Mouse (Mus musculus) heart, adult 2 months (tissue): ENCODE measurements around the gene Foxi3.

Experiments
- CTCF ChIP-seq: fragments of 200-600 bp; IDR thresholded peaks from 2 replicates; pipeline ENCODE4 v1.8.1; 2022; ENCODE audit warnings: antibody characterized with exemption, mild to moderate bottlenecking, moderate library complexity
- EP300 ChIP-seq: fragments of 200-500 bp; IDR thresholded peaks from 2 replicates; pipeline ENCODE4 v1.6.1; 2011; ENCODE audit warnings: low read depth, low read length, control low read depth; ENCODE audit not compliant: insufficient read depth

DNA sequence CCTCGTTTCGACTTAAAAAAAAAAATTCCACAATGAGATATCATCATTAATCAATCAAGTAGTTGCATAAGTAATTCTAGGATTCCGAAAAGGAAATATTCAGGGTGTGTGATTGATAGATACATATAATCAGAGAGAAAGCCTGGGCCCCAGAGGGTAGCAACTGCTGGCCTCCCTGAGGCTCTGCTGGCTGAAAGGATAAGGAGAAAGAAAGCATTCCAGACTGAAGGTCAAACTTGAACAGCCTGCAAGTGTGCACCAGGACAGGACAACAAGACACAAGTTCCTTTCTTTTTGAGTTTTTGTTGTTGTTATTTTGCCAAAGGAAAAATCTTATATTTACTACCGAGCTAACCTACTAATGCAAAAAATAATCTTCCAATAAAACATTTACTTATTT, 12.0 kb downstream of the Foxi3 start:
- TF ChIP-seq CTCF (no peak), EP300 (no peak)
